Mouse (Mus musculus) gastrocnemius, adult 2 months (tissue): ENCODE data around the gene Yif1a. TPM values are rescaled to one million over a fixed set of nuclear protein-coding genes. Genes with fewer than 3 reads are reported as not detected.

Experiments used
- DNase-seq: peaks from one replicate; pipeline ENCODE4 v3.0.0; 2022
- H3K27ac ChIP-seq: fragments of 200-600 bp; 2 replicates; pipeline ENCODE4 v1.8.1; 2022; ENCODE audit warnings: mild to moderate bottlenecking
- H3K4me3 ChIP-seq: fragments of 200-600 bp; 2 replicates; pipeline ENCODE4 v1.8.1; 2022; ENCODE audit warnings: mild to moderate bottlenecking, moderate library complexity
- CTCF ChIP-seq: fragments of 200-600 bp; IDR thresholded peaks from 2 replicates; pipeline ENCODE4 v1.8.1; 2022; ENCODE audit warnings: antibody characterized with exemption, mild to moderate bottlenecking, moderate library complexity
- intact Hi-C: fragments of 180-260 bp; cut with DNase I; formaldehyde crosslinking; loops from one replicate; pipeline ENCODE4 v1.15.1; 2025
- total RNA-seq, 2 experiments: library from RNA; stranded (reverse); gene quantifications; 2 replicates each; pipeline ENCODE4 v1.2.3; 2021

Yif1a gene
- total RNA-seq, 2 experiments from 2014 or later: 41.2 to 53.8 TPM

DNA sequence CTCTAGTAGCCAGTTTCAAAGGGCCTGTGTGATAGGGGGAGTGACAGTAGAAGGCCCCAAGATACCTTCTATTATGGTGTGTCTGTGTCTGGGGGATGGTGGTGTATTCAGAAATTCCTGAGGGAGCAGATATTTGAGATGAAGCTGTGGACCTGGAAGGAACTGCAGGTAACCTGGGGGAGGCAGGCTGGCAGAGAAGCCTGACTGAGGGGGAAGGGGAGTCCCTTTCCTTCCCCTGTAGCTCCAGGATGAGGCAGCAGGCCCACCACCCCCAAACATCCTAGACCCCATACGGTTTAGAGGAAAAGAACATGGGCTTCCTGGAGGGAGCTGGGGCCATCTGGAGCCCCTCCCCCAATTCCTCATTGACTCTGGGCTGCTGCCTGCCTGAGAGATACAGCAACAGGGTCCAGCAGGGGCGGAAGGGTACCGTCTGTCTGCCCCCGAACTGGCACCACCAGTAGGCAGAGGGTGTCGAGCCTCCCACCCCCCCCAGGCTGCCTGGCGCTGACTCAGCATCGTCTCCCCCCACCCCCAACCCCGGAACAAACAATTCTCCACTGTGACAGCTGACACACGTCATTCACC is 7.6 kb downstream of the Yif1a start:
- no peak for TF ChIP-seq CTCF
- H3K4me3 ChIP-seq: no peak overlapping the region
- no peak overlapping the region for H3K27ac ChIP-seq
- intact Hi-C loops: no loop called here
- DNase-seq: no peak

GRCm38 (mm10) chr19:5097521-5098362 is 9.4 kb downstream of the Yif1a start:
- no peak for TF ChIP-seq CTCF
- H3K27ac ChIP-seq: no peak overlapping the region
- peak overlapping the region; percentile 65 for H3K4me3 ChIP-seq
- intact Hi-C loops: no loop called here
- no peak for DNase-seq

DNA sequence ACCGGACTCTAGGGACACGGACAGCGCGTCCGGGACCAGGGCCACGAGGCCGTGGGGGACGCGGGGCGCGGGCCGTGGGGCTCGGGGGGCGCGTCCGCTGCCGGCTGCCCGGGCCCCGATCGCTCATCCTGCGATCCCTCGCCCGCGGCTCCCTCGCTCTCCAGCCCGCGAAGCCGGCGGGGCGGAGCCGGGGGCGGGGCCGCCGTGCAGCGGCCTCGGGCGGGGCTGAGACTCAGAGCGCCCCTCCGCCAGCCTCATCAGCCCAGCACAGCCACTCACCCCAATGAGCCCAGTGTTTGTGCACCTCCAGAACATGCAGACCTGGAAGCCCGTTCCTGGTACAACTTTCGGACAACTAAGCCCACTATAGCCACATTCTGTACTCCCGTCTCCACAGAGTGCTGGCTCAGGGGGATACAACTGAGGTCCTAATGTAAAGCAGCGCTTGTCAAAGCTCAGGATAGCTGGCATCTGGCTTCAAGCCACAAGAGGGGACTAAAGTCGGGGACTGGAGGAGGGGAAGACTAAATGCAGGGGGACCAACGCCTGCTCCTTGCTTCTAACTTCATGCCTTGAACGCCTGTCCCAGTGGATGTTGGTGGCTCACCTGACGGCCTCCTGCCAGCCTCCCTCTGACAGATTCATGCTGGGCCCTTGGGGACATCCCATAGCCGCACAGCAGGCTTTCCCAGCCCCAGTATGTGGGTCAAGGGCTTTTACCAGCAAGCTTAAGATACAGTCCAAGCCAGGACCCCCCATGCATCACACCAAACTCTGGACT is 10.2 kb downstream of the Yif1a start, which contains the start of gene Cnih2:
Gene Cnih2, minus strand, starts transcription at position 159 of the 781 bp plus-strand sequence.
- Histone ChIP-seq H3K27ac (no peak within 1 kb of the TSS), H3K4me3 (peak within 1 kb of the TSS; percentile 65)
- intact Hi-C loops: no loop called here
- DNase-seq: peak; percentile 73
- TF ChIP-seq CTCF: no peak

GRCm38 (mm10) chr19:5106074-5106473 is 17.7 kb downstream of the Yif1a start:
- intact Hi-C loops: no loop called here
- H3K27ac ChIP-seq: peak overlapping the region; percentile 100
- no peak for TF ChIP-seq CTCF
- H3K4me3 ChIP-seq: peak overlapping the region; percentile 87
- DNase-seq: no peak

DNA sequence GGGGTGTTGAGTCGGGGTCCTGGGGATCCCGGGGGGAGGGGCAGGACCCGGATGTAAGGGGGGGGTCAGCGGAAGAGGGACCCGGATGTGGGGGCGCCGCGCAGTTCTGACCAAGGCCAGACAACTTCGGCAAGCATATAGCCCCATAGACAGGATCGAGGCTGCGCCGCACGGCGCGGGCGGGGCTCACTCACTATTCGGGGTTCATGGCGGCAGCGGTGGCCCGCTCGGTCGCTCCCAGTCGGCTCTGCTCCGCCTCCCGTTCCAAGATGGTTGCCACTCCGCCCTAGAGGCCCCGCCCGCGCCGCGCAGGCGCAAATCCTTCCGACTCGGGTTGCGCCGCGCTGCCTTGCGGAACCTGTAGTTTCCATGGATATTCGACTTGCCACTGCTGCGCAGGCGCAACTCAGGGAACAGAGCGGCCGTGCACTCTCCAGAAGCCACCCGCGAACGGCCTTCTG is 18.4 kb downstream of the Yif1a start, which contains the start of gene Rab1b:
Gene Rab1b, minus strand, starts transcription at position 342 of the 461 bp plus-strand sequence.
- peak; percentile 99 for DNase-seq
- peak within 1 kb of the TSS; percentile 100 for H3K27ac ChIP-seq
- no peak for TF ChIP-seq CTCF
- peak within 1 kb of the TSS; percentile 87 for H3K4me3 ChIP-seq
- intact Hi-C loops: no loop called here

DNA sequence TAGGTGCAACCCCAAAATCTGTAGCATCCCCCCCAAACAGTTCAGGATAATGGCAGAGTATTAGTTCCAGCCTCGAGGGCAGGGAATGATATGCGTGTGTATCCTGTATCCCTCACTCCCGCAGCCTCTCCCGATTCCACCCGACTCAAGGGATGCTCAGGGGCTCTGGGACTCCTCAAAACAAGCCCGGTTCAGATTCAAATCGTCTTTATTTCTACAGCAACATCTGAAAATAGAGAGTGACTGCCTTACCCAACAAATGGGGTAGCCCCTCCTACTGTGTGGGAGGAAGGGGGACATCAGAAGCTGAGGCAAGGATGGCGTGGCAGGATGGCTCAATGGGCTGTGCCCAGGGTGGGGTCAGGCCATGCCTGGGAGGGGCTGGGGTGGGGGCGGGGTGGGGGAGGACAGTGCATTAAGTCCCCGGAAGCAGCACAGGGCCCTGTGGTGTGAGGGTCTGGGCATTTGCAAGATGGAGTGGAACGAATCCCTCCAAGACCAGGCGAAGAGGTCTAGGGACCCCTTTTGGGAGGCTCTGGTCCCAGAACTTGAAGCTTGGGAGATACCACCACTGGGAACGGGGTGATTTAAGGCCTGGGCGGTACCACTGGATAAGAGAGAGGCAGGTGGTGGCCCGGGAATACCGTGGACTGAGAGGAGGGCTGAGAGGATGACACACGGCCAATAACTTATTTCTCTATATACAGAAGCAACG is 19.4 kb downstream of the Yif1a start:
- DNase-seq: no peak
- Histone ChIP-seq H3K27ac (0 out of 2 replicates have a peak overlapping the region, but pooled peaks have one; percentile 100), H3K4me3 (peak overlapping the region; percentile 87; the same call in 1 of the 2 replicates)
- intact Hi-C loops: no loop called here
- no peak for TF ChIP-seq CTCF

- Histone ChIP-seq H3K27ac (no peak overlapping the region), H3K4me3 (no peak overlapping the region)
- TF ChIP-seq CTCF: peak; percentile 43; the same call in 1 of the 2 replicates
- DNase-seq: no peak
- intact Hi-C loops: no loop called here
Observed at GRCm38 (mm10) chr19:5108271-5108575, 19.9 kb downstream of the Yif1a start.

GRCm38 (mm10) chr19:5108702-5109101 is 20.4 kb downstream of the Yif1a start:
- no peak for TF ChIP-seq CTCF
- Histone ChIP-seq H3K4me3 (no peak overlapping the region), H3K27ac (no peak overlapping the region)
- intact Hi-C loops: no loop called here
- no peak for DNase-seq

GRCm38 (mm10) chr19:5109659-5110453 is 21.5 kb downstream of the Yif1a start:
- peak; percentile 49 for DNase-seq
- intact Hi-C loops: no loop called here
- H3K4me3 ChIP-seq: no peak overlapping the region
- TF ChIP-seq CTCF: peak; percentile 61
- H3K27ac ChIP-seq: no peak overlapping the region

DNA sequence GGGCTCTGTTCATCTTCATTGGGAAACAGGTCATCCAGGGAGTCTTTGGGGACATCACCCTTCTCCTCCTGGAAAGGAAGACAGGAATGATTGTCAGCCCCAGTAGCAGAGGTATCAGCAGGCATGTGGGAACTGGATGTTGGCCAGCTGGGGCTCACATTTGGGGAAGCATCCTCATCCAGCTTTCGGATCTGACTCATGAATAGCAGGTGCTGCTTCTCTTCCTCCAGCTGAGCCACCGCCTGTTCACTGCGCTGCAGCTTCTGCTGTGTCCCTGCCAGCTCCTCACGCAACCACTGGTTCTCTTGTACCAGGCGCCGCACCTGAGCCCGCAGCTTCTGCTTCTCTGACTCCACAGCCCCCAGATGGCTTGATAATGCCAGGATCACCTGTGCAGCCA is 25.4 kb downstream of the Yif1a start:
- no peak for DNase-seq
- Histone ChIP-seq H3K4me3 (no peak overlapping the region), H3K27ac (no peak overlapping the region)
- intact Hi-C loops: no loop called here
- TF ChIP-seq CTCF: no peak
